Mouse (Mus musculus): ENCODE data around the gene Kif26b.

DNA sequence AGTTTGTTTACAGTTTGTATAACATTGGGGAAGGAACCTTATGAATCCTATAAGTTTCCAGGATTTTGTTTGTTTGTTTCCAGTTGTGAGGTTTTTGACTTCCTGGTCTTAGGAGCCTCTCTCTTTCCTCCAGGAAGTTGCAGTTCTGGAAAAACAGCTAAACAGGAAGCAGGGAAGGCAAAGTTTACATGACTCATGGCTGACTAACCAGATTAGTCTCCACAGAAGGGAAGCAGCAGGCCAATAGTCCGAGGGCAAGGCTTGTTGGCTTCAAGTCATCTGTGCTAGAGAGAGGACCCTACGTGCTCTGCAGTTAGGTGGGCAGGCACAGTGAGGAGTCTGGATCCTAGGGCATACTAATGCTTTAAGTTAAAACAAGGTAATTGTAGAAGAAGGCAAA lies 36.4 kb upstream of the Kif26b start:
- no peak for TF ChIP-seq POLR2A (IDR thresholded peaks at IDR 0.05; ENCODE audit: insufficient read depth, low read depth, low read length)
- TF ChIP-seq CTCF (IDR thresholded peaks at IDR 0.05; ENCODE audit: insufficient read depth, low read depth, low read length): no peak
